Mouse (Mus musculus): ENCODE data around the gene Fbxw10.

The Fbxw10 gene

GRCm38 (mm10) chr11:62845730-62846129 is 1.1 kb upstream of the Fbxw10 start:
- no peak for DNase-seq

GRCm38 (mm10) chr11:62847655-62848191 is 854 bp downstream of the Fbxw10 start:
- no peak for DNase-seq

- DNase-seq = no peak
These were observed 1.4 kb downstream of the Fbxw10 start for GRCm38 (mm10) chr11:62848301-62848700.

- peak in 1 of 2 experiments; percentile 28 for DNase-seq
These were observed 4.3 kb downstream of the Fbxw10 start for GRCm38 (mm10) chr11:62851199-62851598.

- DNase-seq = no peak
These were observed 6.5 kb downstream of the Fbxw10 start for GRCm38 (mm10) chr11:62853334-62853733.

GRCm38 (mm10) chr11:62865562-62865961 is 18.7 kb downstream of the Fbxw10 start:
- no peak for DNase-seq

- no peak for DNase-seq
These were observed 19.8 kb downstream of the Fbxw10 start for GRCm38 (mm10) chr11:62866685-62867084.

GRCm38 (mm10) chr11:62869201-62869600 is 22.3 kb downstream of the Fbxw10 start:
- DNase-seq = peak in 1 of 2 experiments; percentile 12

GRCm38 (mm10) chr11:62869715-62870371 is 23.0 kb downstream of the Fbxw10 start:
- no peak for DNase-seq

- DNase-seq = no peak
These were observed 26.6 kb downstream of the Fbxw10 start for GRCm38 (mm10) chr11:62873479-62873878.

GRCm38 (mm10) chr11:62875696-62876095 is 28.8 kb downstream of the Fbxw10 start:
- no peak for DNase-seq

GRCm38 (mm10) chr11:62876445-62876844 is 29.6 kb downstream of the Fbxw10 start:
- DNase-seq = no peak

GRCm38 (mm10) chr11:62877391-62877790 is 30.5 kb downstream of the Fbxw10 start:
- DNase-seq = no peak

- DNase-seq = no peak
These were observed 31.9 kb downstream of the Fbxw10 start for GRCm38 (mm10) chr11:62878728-62879127.

- DNase-seq = peak; percentile 97 to 98
These were observed 32.6 kb downstream of the Fbxw10 start, which contains the start of gene Tvp23b for GRCm38 (mm10) chr11:62879220-62880048. Tvp23b (plus strand) TSS chr11:62879455.

- DNase-seq = no peak
These were observed 36.5 kb downstream of the Fbxw10 start for GRCm38 (mm10) chr11:62883407-62883806.

GRCm38 (mm10) chr11:62885323-62885722 is 38.5 kb downstream of the Fbxw10 start:
- DNase-seq = no peak

GRCm38 (mm10) chr11:62890796-62891195 is 43.9 kb downstream of the Fbxw10 start:
- peak in 1 of 2 experiments; percentile 18 for DNase-seq

GRCm38 (mm10) chr11:62891763-62892162 is 44.9 kb downstream of the Fbxw10 start:
- no peak for DNase-seq

GRCm38 (mm10) chr11:62901699-62902323 is 54.9 kb downstream of the Fbxw10 start:
- peak; percentile 33 to 69 for DNase-seq

- DNase-seq = peak in 1 of 2 experiments; percentile 55
These were observed 57.1 kb downstream of the Fbxw10 start for GRCm38 (mm10) chr11:62903871-62904495.

GRCm38 (mm10) chr11:62909720-62910306 is 62.9 kb downstream of the Fbxw10 start:
- no peak for DNase-seq
